Mouse (Mus musculus) MEL (cell line): ENCODE measurements around the gene Sobp. TPM values are rescaled to one million over a fixed set of nuclear protein-coding genes. Genes with fewer than 3 reads are reported as not detected.

Source experiments
- DNase-seq: peaks from one replicate; pipeline ENCODE4 v3.0.0; 2011; ENCODE audit warnings: low read depth, low spot score
- H3K27ac ChIP-seq: 2 replicates; pipeline ENCODE4 v1.5.1; 2012; ENCODE audit warnings: low read depth, mild to moderate bottlenecking, control low read depth, low read length, moderate library complexity; ENCODE audit not compliant: control insufficient read depth
- H3K27me3 ChIP-seq, 2 experiments: fragments of 150-350 bp in 1 of 2; sonication (generic) in 1 of 2; 2 replicates each; pipeline ENCODE4 v1.6.1; 2012; ENCODE audit warnings: low read length in 2 of 2, mild to moderate bottlenecking in 2 of 2, improper control_type of control experiment in 1 of 2, moderate library complexity in 1 of 2; ENCODE audit not compliant: insufficient read depth in 2 of 2, control insufficient read depth in 1 of 2
- H3K36me3 ChIP-seq, 2 experiments: 2 replicates each; pipeline ENCODE4 v1.6.1; 2012 to 2014; ENCODE audit warnings: low read length in 2 of 2, improper control_type of control experiment in 1 of 2, inconsistent platforms in 1 of 2, mild to moderate bottlenecking in 1 of 2; ENCODE audit not compliant: insufficient read depth in 2 of 2, control insufficient read depth in 1 of 2
- H3K4me1 ChIP-seq, 2 experiments: fragments of 150-350 bp in 1 of 2; sonication (generic) in 1 of 2; 2 replicates each; pipeline ENCODE4 v1.6.1; 2012; ENCODE audit warnings: low read length in 2 of 2, improper control_type of control experiment in 1 of 2, mild to moderate bottlenecking in 1 of 2; ENCODE audit not compliant: insufficient read depth in 2 of 2, control insufficient read depth in 1 of 2
- H3K4me3 ChIP-seq, 2 experiments: fragments of 150-350 bp in 1 of 2; sonication (generic) in 1 of 2; 2 replicates each; pipeline ENCODE4 v1.5.1; 2012; ENCODE audit warnings: low read depth in 2 of 2, low read length in 2 of 2, mild to moderate bottlenecking in 2 of 2, moderate library complexity in 2 of 2, control low read depth in 1 of 2, improper control_type of control experiment in 1 of 2; ENCODE audit not compliant: control insufficient read depth in 1 of 2, insufficient read depth in 1 of 2
- H3K79me2 ChIP-seq: 2 replicates; pipeline ENCODE4 v1.6.1; 2012; ENCODE audit warnings: mild to moderate bottlenecking, low read length, moderate library complexity; ENCODE audit not compliant: control insufficient read depth, poor library complexity, insufficient read depth
- H3K9ac ChIP-seq: 2 replicates; pipeline ENCODE4 v1.6.1; 2012; ENCODE audit warnings: low read depth, mild to moderate bottlenecking, control low read depth, low read length, moderate library complexity; ENCODE audit not compliant: control insufficient read depth, poor library complexity, severe bottlenecking
- H3K9me3 ChIP-seq: fragments of 150-350 bp; sonication (generic); replicated peaks from 2 replicates; pipeline ENCODE4 v1.6.1; 2012; ENCODE audit warnings: mild to moderate bottlenecking, low read length, improper control_type of control experiment, moderate library complexity; ENCODE audit not compliant: insufficient read depth
- CHD1 ChIP-seq: IDR thresholded peaks from 2 replicates; pipeline ENCODE4 v1.6.1; 2012; ENCODE audit warnings: low read depth, mild to moderate bottlenecking, inconsistent platforms, low read length, improper control_type of control experiment
- CHD2 ChIP-seq: IDR thresholded peaks from 2 replicates; pipeline ENCODE4 v1.6.1; 2011; ENCODE audit warnings: low read length, improper control_type of control experiment
- CTCF ChIP-seq, 3 experiments: IDR thresholded peaks in 2 of 3; conservative IDR thresholded peaks in 1 of 3; 2 replicates each; pipeline ENCODE4 v1.5.1; 2011 to 2012; ENCODE audit warnings: low read length in 3 of 3, low read depth in 2 of 3, mild to moderate bottlenecking in 2 of 3, improper control_type of control experiment in 1 of 3, inconsistent platforms in 1 of 3, mixed read lengths in 1 of 3, moderate library complexity in 1 of 3; ENCODE audit not compliant: control insufficient read depth in 1 of 3, insufficient read depth in 1 of 3, poor library complexity in 1 of 3, severe bottlenecking in 1 of 3
- E2F4 ChIP-seq: IDR thresholded peaks from 2 replicates; pipeline ENCODE4 v1.6.1; 2011; ENCODE audit warnings: low read depth, low read length, improper control_type of control experiment, borderline replicate concordance
- ELF1 ChIP-seq: IDR thresholded peaks from 2 replicates; pipeline ENCODE4 v1.6.1; 2014; ENCODE audit warnings: low read depth, mild to moderate bottlenecking, inconsistent platforms, low read length, improper control_type of control experiment, moderate library complexity
- ETS1 ChIP-seq: IDR thresholded peaks from 2 replicates; pipeline ENCODE4 v1.6.1; 2012; ENCODE audit warnings: low read depth, mild to moderate bottlenecking, inconsistent platforms, low read length, improper control_type of control experiment, moderate library complexity
- KAT2A ChIP-seq: conservative IDR thresholded peaks from 2 replicates; pipeline ENCODE4 v1.6.1; 2012; ENCODE audit warnings: low read depth, low read length, improper control_type of control experiment, inconsistent platforms
- MAZ ChIP-seq: IDR thresholded peaks from 2 replicates; pipeline ENCODE4 v1.6.1; 2012; ENCODE audit warnings: low read depth, mild to moderate bottlenecking, inconsistent platforms, low read length, improper control_type of control experiment
- MEF2A ChIP-seq: IDR thresholded peaks from 2 replicates; pipeline ENCODE4 v1.6.1; 2014; ENCODE audit warnings: low read depth, mild to moderate bottlenecking, inconsistent platforms, low read length, improper control_type of control experiment; ENCODE audit not compliant: poor library complexity, insufficient replicate concordance, severe bottlenecking; ENCODE audit errors: extremely low read depth
- MXI1 ChIP-seq: IDR thresholded peaks from 2 replicates; pipeline ENCODE4 v1.6.1; 2011; ENCODE audit warnings: mild to moderate bottlenecking, low read depth, low read length, improper control_type of control experiment
- MYC ChIP-seq: IDR thresholded peaks from 2 replicates; pipeline ENCODE4 v1.6.1; 2011; ENCODE audit warnings: low read depth, mild to moderate bottlenecking, low read length, improper control_type of control experiment, moderate library complexity
- NELFE ChIP-seq: IDR thresholded peaks from 2 replicates; pipeline ENCODE4 v1.6.1; 2011; ENCODE audit warnings: low read depth, low read length, improper control_type of control experiment
- POLR2AphosphoS2 ChIP-seq: IDR thresholded peaks from 2 replicates; pipeline ENCODE4 v1.6.1; 2011; ENCODE audit warnings: low read length, improper control_type of control experiment
- POLR2AphosphoS5 ChIP-seq: IDR thresholded peaks from 2 replicates; pipeline ENCODE4 v1.6.1; 2012; ENCODE audit warnings: low read depth, borderline replicate concordance, mild to moderate bottlenecking, inconsistent platforms, low read length, moderate library complexity, mixed read lengths
- SIN3A ChIP-seq: IDR thresholded peaks from 2 replicates; pipeline ENCODE4 v1.6.1; 2012; ENCODE audit warnings: low read length, improper control_type of control experiment, inconsistent platforms
- SMC3 ChIP-seq: IDR thresholded peaks from 2 replicates; pipeline ENCODE4 v1.6.1; 2011; ENCODE audit warnings: low read depth, low read length, improper control_type of control experiment
- TAL1 ChIP-seq: IDR thresholded peaks from 2 replicates; pipeline ENCODE4 v1.6.1; 2012; ENCODE audit warnings: mild to moderate bottlenecking, inconsistent platforms, low read length, moderate library complexity, mixed read lengths
- TCF12 ChIP-seq: IDR thresholded peaks from 2 replicates; pipeline ENCODE4 v1.6.1; 2014; ENCODE audit warnings: low read depth, mild to moderate bottlenecking, inconsistent platforms, low read length, improper control_type of control experiment, moderate library complexity
- UBTF ChIP-seq: IDR thresholded peaks from 2 replicates; pipeline ENCODE4 v1.6.1; 2012; ENCODE audit warnings: low read depth, mild to moderate bottlenecking, inconsistent platforms, low read length, improper control_type of control experiment, moderate library complexity, borderline replicate concordance; ENCODE audit not compliant: insufficient read depth
- USF1 ChIP-seq: IDR thresholded peaks from 2 replicates; pipeline ENCODE4 v1.6.1; 2014; ENCODE audit warnings: low read depth, mild to moderate bottlenecking, inconsistent platforms, low read length, improper control_type of control experiment, moderate library complexity
- ZC3H11A ChIP-seq: IDR thresholded peaks from 2 replicates; pipeline ENCODE4 v1.6.1; 2012; ENCODE audit warnings: low read depth, mild to moderate bottlenecking, inconsistent platforms, low read length, improper control_type of control experiment
- ZKSCAN1 ChIP-seq: IDR thresholded peaks from 2 replicates; pipeline ENCODE4 v1.6.1; 2012; ENCODE audit warnings: low read depth, mild to moderate bottlenecking, inconsistent platforms, low read length, improper control_type of control experiment, moderate library complexity
- ZMIZ1 ChIP-seq: IDR thresholded peaks from 2 replicates; pipeline ENCODE4 v1.6.1; 2012; ENCODE audit warnings: low read depth, mild to moderate bottlenecking, inconsistent platforms, low read length, improper control_type of control experiment, moderate library complexity
- ZNF384 ChIP-seq: IDR thresholded peaks from 2 replicates; pipeline ENCODE4 v1.6.1; 2012; ENCODE audit warnings: low read depth, mild to moderate bottlenecking, inconsistent platforms, low read length, improper control_type of control experiment
- polyA plus RNA-seq, 2 experiments: library from polyadenylated mRNA; stranded (reverse) in 1 of 2; unstranded in 1 of 2; fragments of >175 nt in 1 of 2; fragments of >200 nt in 1 of 2; gene quantifications; 2 replicates each; pipeline versions ENCODE4 v1.2.1 to v1.2.4; 2012; ENCODE audit warnings: low replicate concordance in 2 of 2, low read depth in 1 of 2; ENCODE audit not compliant: insufficient read length in 2 of 2, insufficient read depth in 1 of 2, missing spikeins in 1 of 2
- total RNA-seq: library from RNA; depleted of rRNA; stranded (reverse); fragments of 300-350 nt; gene quantifications from 2 replicates; pipeline ENCODE4 v1.2.3, GENCODE M21; 2012

Gene Sobp
- total and polyA plus RNA-seq, 3 experiments, result not detected

- Histone ChIP-seq H3K79me2 (no peaks in the 10 kb centered on the region), H3K4me3 (no peak overlapping the region), H3K27ac (no peak overlapping the region), H3K9ac (no peak overlapping the region), H3K36me3 (no peaks in the 10 kb centered on the region), H3K9me3 (no peaks in the 10 kb centered on the region), H3K4me1 (no peaks in the 10 kb centered on the region), H3K27me3 (no peaks in the 10 kb centered on the region; a peak in 1 of 4 replicates)
- no peak for DNase-seq
- TF ChIP-seq TAL1, result no peak
- no peak for TF ChIP-seq ZNF384
- TF ChIP-seq MYC, result no peak
- no peak for TF ChIP-seq ELF1
- no peak for TF ChIP-seq USF1
- TF ChIP-seq CHD2, result no peak
- no peak for TF ChIP-seq SMC3
- TF ChIP-seq TCF12, result no peak
- TF ChIP-seq CHD1, result no peak
- no peak for TF ChIP-seq CTCF (IDR thresholded peaks at IDR 0.05 in 2 of 3, conservative IDR thresholded peaks at IDR 0.05 in 1 of 3; ENCODE audit: control insufficient read depth in 1 of 3, insufficient read depth in 1 of 3, low read depth in 2 of 3, low read length in 3 of 3, poor library complexity in 1 of 3, severe bottlenecking in 1 of 3)
- TF ChIP-seq ZC3H11A, result no peak
These were observed 170.1 kb downstream of the Sobp start for GRCm38 (mm10) chr10:43004174-43004734.

DNA sequence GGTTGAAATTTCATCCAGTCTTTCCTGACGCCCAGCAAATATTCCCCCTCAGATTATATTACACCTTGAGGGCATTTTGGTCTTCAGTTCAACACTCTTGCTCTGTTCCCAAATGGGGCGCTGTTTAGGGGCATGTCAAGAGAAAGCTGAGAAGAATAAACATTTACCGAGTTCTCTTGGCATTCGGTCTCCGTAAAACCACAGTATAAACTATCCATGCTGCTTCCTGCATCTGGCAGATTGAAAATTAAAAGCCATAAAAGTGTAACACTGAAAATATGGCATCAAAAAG, 170.9 kb downstream of the Sobp start:
- H3K27ac ChIP-seq, result no peak overlapping the region
- H3K9ac ChIP-seq, result no peak overlapping the region
- no peak overlapping the region for H3K4me3 ChIP-seq
- H3K27me3 ChIP-seq, result no peaks in the 10 kb centered on the region; a peak in 1 of 4 replicates
- no peak for DNase-seq
- no peaks in the 10 kb centered on the region for H3K4me1 ChIP-seq
- H3K9me3 ChIP-seq, result no peaks in the 10 kb centered on the region
- H3K79me2 ChIP-seq, result no peaks in the 10 kb centered on the region
- TF ChIP-seq ETS1 (no peak), POLR2AphosphoS2 (no peak), POLR2AphosphoS5 (no peak), CHD1 (no peak)
- no peaks in the 10 kb centered on the region for H3K36me3 ChIP-seq

GRCm38 (mm10) chr10:43002721-43003465, 171.4 kb downstream of the Sobp start:
- Histone ChIP-seq H3K9me3 (no peaks in the 10 kb centered on the region), H3K4me3 (no peak overlapping the region), H3K27ac (no peak overlapping the region), H3K9ac (no peak overlapping the region), H3K36me3 (no peaks in the 10 kb centered on the region), H3K27me3 (no peaks in the 10 kb centered on the region; a peak in 1 of 4 replicates), H3K79me2 (no peaks in the 10 kb centered on the region), H3K4me1 (no peaks in the 10 kb centered on the region)
- DNase-seq, result no peak
- TF ChIP-seq TCF12 (no peak), ETS1 (no peak), ELF1 (no peak), E2F4 (no peak), SIN3A (no peak), ZMIZ1 (no peak), NELFE (no peak), CTCF (IDR thresholded peaks at IDR 0.05 in 2 of 3, conservative IDR thresholded peaks at IDR 0.05 in 1 of 3; ENCODE audit: control insufficient read depth in 1 of 3, insufficient read depth in 1 of 3, low read depth in 2 of 3, low read length in 3 of 3, poor library complexity in 1 of 3, severe bottlenecking in 1 of 3) (no peak), KAT2A (no peak), MAZ (no peak), TAL1 (no peak), UBTF (no peak), ZKSCAN1 (no peak), MEF2A (no peak), USF1 (no peak), MYC (no peak), MXI1 (no peak)
